Mouse (Mus musculus): ENCODE measurements around the gene Amdhd2. TPM values are rescaled to one million over a fixed set of nuclear protein-coding genes. Genes with fewer than 3 reads are reported as not detected.

Gene Amdhd2
- 10 to 100 TPM; 36.6 to 44.2 TPM for total RNA-seq (2021)
- long read RNA-seq, experiment 1, transcript Amdhd2-201 (11 exons, 1,496 nt): major isoform, 35 of 52 reads
- long read RNA-seq, experiment 1, partial matches to known transcripts: 7 of 52 reads
- long read RNA-seq, experiment 1, other reads (novel, unspliced or antisense): 9 of 52 reads
- long read RNA-seq, experiment 2, transcript Amdhd2-201 (11 exons, 1,496 nt): major isoform, 20 of 28 reads
- long read RNA-seq, experiment 2, partial matches to known transcripts: 2 of 28 reads
- long read RNA-seq, experiment 2, other reads (novel, unspliced or antisense): 5 of 28 reads

DNA sequence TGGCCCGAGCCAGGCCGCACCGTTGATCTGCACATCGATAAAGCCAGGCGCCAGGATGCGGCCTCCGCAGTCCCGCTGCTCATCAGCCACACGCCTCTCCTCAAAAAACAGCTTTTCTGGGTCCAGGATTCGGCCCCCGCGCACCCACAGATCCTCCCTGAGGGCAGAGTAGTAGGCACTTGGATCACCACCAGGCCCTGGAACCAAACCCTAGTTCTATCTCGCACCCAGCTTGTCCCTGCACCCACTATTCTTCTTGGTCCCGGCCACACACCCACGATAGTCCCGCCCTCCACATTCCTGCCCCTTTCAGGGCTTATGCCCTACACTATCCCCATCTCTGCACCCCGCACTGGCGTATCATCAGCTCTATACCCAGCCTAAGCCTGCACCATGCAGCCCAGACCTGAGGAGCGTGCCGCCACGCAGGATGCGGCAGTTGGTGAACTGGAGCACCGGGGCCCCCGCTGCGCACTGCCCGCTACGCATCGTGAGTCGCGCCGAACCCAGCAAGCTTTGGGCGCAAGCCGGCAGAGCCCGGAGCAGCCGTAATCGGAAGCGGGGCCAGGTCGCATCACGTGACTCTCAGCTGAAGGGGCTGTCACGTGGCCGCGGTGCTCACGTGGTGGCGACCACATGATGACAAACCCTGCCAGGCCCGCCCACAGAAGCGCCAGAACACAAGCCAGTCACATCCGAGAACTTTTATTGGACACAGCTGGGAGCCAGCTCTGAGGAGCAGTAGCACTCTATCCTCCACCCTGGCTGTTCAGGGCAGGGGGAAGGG lies at the start of gene Amdhd2:
Gene Amdhd2 (minus strand): TSS at position 591 of the 787 bp plus-strand sequence.
- peak; percentile 98 for DNase-seq

DNA sequence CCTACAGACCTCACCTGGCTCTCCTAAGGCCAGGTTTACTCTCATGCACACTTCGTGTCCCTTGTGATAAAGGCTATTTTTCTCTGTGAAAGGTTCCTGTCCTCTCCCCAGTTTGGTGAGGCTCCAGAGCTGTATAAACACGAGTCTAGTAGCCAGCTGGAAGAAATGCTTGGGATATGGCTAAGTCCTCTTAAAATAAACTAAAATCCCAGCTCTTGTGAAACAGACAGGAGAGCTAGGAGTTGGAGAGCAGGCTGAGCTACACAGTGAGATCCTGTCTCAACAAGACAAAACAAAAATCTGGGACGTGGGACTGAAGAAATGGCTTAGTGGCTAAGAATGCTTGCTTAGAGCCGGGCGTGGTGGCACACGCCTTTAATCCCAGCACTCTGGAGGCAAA lies 49.6 kb upstream of the Amdhd2 start:
- no peak for DNase-seq

DNA sequence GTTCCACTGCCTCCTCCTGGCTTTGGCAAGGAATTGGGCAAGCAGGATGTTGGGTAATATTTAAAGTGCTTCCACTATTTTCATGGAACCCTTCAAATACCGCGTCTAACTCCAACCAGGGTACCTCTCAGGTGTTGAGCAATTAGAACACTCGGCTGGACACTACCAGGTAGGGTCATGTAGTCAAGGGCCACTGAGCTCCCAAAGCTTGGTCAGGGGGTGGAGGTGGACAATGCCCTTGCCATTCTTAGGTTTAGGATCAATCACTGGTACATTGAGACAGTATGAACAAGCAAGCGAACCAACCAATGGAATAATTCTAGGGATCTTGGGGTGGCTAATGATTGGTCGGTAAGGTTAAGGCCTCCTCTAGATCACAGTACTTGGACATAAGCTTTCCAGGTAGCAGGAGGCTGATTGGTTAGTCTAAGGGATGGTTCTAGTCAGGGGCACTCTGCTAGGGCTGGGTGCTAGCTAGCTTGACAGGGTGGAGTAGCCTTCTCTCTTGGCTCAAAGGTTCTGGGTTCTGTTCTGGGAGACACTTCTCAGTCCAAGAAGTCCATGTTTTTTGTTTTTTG lies 49.0 kb upstream of the Amdhd2 start:
- DNase-seq: no peak

DNA sequence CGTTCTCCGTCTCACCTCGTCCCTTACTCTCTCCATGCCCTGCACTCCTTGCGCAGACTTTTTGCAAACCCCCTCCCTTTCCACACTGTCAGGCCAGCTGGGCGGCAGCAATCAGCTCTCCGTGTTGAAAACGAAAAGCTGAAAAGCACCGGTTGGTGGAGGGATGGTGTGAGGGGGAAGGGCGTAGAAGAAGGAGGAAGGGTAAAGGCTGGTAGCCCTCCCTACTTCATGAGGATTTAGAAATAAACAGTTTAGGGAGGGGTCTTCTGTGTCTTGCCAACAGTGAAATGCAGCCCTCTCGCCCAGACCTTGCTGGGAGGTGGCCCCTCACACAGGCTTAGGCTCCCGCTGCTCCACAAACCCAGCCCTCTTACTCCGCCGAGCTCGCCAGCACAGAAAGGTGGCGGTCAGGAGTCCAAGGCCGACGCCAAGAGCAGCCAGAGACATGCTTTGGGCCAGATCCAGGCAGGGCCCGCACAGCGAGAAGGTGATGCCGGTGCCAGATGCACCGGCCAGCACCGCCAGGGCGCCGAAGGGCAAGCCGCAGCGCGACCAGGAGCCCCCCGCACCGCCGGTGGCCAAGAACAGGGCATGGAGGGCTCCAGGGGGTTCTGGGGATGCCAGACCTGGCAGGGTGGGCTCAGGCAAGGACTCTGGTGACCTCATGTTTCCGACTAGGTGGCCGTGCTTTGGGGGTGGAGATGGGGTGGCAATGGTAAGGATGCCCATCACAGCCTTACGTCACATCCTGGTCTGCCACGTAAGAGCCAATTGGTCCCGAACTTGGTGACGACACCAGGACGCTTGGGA lies 48.3 kb upstream of the Amdhd2 start:
- DNase-seq: peak; percentile 78

DNA sequence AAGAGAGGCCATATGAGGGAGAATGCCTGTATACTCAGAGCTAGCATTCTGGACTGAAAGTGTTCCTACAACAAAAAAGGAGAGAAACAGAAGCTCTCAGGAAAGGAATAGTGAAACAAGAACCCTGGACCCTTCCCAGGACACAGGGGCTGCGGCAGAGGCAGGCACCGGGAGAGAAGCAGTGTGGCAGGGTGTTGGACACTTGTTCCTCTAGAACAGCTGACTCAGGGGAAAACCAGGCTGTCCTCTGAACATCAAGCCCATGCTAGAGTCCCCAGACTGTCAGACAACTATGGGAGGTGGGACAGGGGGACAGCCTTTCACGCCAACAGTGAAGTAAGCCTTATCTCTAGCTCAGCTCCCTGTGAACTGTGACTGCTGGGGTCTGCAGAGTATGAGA lies 47.0 kb upstream of the Amdhd2 start:
- no peak for DNase-seq

DNA sequence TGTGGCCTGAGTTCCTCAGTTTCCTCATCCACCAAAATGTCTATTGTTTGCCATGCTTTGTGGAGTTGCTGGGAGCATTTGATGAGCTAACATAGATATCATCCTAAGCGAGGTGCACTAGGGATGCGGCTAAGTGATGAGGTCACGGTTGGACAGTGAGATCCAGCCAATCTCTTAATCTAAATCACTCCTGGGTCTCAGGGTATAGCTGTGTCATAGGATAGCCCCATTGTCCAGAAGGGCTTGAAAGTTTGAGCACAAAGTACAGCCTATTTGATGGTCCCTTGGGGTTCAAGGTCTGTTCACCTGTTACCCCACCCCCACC lies 46.3 kb upstream of the Amdhd2 start:
- no peak for DNase-seq

DNA sequence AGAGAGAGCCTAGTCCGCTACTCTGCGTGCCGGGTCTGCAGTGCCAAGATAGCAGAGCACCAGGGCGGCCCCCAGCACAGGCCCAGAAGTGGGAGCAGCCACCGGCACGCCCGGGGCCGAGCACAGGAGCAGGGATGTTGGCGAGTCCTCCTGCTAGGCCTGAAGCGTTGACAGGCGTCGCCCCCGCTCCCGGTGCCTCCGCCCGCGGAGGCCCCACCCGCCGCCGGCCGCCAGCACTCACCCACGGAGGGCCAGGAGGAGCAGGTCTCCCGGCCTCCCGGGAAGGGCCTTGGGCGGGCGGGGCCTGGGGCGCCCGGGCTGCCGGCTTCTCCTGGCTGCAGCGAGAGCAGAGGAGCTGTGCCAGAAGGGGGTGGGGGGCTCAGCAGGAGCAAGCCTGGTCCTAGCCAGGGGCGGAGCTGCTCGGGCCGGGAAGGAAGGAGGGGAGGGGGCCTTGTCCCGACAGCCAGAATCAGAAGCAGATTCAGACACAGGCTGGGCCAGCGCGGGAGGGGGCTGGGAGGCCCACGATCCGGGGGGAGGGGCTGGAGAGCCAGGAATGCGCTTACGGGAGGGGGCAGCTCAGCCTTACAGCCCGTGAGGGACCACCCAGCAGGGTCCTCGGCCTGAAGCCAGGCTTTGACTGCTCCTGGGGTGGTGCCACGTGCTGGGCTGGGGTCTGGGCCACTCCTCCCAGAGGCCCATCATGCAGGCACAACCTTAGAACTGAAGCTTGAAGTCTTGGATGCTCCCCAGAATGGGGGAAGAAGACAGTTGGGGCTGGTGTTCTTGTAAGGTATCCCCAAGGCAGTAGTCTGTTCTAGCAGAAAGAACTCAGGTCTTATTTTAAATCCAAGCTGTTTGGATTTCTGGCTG lies 45.7 kb upstream of the Amdhd2 start, which contains the start of gene Ntn3:
Gene Ntn3 (minus strand): TSS at position 489 of the 873 bp plus-strand sequence.
- DNase-seq: peak; percentile 75

DNA sequence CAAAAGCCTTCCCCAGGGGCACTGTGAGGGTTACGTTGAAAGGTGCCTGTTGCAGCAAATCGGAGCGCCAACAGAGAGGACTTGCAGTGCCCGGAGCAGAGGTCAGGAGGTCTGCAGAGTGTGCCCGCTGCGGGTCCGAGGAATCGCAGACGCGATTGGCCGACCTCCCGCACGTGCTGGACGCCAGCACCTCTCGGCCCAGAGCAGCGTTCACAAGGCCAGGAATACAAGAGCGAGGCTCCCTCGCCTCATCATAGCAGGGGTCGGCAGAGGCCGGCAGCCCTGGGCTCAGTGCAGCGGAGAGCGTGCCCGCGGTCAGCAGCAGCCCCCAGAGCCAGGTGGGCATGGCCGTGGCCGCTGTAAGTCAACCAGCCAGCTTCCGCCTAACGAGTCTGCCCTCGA lies 45.1 kb upstream of the Amdhd2 start:
- DNase-seq: peak; percentile 56

DNA sequence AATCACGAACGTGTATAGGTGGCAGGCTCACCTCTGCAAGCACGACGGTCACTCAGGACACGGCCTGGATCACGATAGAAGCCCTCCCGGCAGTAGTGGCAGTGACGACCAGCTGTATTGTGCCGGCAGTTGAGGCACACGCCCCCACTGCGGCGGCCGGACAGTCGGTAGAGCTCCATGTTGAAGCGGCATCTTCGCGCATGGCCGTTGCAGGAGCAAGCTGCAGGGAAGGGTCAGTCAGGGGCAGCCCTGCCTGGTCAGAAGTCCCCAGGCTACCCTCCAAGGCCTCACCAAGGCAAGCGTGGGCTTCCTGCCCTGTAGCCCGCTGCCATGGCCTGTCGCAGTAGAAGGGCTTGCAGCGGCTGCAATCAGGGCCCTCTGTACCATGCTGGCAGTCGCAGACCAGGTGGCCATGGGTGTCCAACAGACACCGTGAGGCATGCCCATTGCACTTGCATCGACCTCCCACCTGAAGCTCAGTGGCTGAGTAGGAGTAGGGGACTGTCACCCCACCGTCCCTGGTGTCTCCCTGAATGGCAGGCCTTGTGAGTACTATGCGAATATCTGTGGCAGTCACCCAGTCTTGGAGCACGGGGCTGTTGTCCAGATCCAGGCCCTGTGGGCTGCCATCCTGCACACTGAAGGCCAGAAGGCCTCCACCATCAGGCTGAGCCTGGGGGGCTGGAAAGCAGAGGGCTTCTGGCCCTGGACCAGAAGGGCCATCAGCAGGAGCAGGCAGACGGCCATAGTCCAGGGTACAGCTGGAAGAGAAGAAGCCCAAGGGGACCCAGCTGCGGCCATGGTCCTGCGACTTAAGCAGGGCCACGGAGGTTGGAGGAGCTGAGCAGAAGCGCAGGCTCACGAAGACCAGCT lies 44.4 kb upstream of the Amdhd2 start:
- no peak for DNase-seq

DNA sequence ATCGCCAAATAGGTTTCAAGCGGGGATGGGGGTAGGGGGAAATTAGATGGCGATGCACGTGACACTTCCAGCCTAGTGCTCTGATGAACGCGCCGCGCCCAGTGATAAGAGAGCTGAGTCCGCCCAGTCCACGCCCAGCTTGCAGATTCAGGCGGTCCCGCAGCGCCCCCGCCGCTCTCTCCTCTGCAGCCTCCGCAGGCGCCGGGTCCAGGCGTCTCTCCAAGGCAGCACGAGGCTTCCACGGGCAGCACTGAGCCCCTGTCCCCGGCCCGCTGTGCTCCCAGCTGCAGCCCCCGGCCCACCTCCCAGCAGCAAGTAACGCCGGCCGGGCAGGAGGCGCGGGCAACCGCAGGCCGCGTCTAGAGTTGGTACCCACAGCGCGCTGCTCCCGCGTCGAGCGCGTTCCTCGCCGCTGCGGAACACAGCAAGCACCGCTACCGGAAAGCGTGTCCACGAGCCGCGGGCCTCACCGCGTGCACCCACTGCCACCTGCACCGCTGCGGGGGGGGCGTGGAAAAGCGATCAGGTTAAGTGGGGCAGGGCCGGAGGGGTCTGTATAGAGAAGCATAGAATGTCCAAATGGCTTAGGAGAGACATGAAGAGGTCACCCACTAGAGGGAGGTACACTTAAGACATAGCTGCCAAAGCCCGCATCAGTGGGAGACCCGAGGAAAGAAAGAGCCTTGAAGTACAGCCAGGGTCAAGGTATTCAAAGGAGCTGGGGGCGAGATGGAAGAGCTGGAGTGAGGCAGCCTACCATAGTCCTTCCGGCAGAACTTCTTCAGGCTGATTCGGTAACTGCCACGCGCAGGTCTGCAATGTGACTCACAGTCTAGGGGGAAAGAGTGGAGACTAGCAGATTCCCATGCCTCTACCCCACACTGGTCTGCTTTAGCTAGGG lies 43.1 kb upstream of the Amdhd2 start:
- peak; percentile 65 for DNase-seq

DNA sequence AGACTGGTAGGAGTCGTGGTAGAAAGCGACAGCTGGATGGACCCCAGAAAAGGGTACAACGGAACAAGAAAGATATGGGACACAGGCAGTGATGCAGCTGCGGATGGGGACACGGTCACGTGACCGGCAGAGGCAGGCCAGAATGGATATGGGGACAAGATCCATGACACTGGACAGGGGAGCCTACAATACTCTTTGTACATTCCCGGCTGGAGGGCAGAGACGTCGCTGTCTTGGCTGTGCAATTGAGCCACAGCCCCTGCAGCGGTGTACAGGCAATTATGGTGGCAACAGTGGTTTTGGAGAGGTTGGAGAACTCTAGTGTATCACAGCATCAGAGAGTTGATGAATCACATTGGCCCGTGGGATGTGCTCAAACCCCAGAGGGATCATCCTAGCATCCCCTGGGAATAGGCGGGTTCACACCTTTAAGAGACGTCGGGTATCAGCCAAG lies 42.4 kb upstream of the Amdhd2 start:
- DNase-seq: peak; percentile 61

DNA sequence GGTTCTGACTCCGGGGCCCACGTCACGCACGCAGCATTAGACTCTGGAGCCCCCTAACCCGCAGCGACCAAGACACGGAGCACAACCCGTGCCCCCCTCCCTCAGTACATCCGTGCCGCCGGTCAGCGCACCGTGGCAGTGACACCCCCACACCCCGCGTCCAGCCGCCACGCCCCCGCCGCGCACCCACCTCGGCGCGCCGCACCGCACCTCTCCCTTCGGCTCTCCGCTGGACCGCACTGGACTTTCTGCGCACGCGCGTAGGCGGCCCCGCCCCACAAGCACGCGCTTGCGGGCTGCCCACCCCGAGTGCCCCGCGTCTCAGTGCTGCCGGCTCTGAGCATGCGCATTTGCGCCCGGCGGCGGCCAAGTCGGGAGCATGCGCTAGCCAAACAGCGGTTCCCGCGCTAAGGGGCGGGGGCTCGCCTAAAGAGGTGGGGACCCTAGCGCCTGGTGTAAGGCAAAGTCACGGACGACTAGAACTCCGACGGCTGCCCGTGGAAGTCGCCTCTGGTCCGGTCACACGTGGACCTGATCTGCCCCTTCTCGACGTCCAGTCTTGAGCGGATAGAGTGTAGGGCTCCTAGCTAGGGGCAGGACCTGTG lies 41.8 kb upstream of the Amdhd2 start, which contains the start of gene Tbc1d24:
Gene Tbc1d24 (minus strand): TSS at position 279 of the 605 bp plus-strand sequence.
- DNase-seq: peak; percentile 95

DNA sequence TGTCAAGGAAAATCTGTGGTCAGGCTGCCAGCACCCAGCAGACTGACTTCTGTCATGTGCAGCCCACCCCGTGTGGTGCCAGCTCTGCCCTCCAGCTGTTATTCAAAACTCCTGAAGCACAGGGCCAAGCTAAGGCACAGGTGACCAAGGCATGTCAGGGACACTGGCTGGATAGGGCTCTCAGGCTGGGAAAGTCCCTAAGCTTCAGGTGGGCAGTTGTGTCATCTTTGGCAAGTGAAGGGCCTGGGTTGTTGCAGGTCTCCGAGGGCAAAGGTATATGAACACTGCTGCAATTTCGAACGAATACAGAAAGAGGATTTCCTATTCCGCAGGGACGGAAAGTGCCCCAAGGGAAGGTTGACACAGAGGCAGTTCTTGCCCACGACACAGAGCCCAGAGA lies 41.3 kb upstream of the Amdhd2 start:
- DNase-seq: peak; percentile 61

DNA sequence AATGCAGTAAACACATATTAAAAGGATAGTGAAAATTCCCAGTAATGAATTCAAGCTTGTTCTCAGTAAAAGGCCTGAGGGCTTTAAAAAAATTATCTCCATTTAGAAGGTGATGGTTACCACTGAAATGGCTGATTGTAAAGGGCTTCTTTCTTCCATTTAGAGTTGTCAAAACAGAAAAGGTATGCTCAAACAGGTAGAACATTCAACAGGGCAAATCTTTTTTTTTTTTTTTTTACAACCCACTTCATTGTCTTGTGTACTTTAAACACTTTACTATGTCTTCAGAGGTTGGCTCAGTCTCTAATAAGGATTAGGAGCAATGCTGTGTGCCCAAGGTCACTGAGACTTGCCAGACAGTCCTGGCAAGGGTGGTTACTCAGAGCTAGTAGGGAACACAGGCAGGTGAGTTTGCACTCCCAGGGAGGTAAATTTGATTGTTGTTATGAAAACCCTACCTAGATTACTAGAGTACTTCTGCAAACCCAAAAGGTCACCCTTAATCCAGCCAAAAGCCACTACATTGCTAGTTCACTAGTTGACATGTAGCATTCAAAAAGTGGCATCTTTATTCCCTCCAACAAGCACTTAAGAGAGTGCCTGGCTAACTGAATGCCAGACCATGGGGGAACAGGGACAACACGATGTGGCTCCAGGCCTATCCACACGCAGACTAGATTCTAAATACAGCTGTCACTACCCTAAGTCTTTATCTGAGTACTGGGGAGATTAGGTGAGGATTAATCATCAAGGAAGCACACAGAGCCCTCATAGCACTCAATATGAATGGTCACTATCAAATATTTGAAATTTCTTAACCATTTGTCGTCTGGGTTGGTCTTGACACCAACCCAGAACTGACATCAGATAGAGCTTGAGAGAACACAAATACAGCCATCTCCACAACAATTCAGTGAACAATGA lies 40.3 kb upstream of the Amdhd2 start:
- DNase-seq: peak; percentile 51

DNA sequence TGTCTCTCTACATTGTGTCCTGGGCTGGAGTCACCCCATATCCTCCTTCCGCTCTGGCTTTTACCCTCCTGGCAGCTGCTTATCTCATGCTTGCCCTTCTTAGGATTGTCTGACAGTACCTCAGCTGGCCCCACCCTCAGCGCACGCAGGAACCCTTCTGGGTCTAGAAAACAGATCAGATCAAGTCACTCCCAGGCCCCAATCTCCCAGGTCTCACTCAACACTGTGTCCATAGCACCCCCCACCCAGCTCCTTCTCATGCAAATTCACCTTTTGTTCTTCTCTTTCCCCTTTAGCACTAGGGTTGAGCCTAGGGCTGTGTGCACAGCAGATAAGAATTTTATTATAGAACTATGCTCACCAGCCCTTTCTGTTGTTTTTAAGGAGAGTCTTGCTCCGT lies 39.5 kb upstream of the Amdhd2 start:
- no peak for DNase-seq

DNA sequence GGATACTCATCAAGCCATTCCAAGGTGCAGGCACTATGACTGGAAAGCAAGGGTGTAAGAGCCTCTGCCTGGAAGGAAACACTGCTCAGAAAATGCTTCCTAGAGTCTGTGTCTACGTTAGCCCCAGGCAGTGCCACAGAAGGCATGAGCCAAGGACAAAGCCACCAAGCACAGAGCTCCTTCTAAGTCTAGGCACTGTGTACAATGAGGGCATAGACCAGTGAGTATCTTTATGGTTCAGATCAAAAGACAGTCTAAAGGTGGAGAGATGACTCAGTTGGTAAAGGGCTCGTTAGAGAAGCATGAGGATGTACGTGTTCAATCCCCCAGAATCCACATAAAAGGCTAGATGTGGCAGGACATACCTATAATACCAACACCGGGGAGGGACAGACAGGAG lies 37.5 kb upstream of the Amdhd2 start:
- no peak for DNase-seq

DNA sequence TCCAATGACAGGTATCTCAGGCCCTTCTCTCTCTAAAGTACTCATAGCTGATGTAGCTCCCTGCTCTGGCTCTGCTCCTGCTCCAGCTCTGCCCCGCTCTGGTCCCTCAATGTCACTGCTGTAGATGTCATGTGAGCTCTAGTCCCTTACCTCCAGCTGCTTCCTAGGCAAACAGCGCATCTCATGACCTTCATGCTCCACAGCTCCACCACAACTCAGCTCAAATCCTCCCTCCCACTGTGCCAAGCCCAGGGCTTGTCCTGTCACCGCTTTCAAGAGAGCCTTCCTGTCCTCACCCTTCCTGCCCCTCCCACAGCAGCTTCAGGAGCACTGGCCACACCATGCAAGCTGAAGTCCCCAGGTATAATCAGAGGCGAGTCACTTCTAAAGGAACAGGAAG lies 36.2 kb upstream of the Amdhd2 start:
- no peak for DNase-seq

DNA sequence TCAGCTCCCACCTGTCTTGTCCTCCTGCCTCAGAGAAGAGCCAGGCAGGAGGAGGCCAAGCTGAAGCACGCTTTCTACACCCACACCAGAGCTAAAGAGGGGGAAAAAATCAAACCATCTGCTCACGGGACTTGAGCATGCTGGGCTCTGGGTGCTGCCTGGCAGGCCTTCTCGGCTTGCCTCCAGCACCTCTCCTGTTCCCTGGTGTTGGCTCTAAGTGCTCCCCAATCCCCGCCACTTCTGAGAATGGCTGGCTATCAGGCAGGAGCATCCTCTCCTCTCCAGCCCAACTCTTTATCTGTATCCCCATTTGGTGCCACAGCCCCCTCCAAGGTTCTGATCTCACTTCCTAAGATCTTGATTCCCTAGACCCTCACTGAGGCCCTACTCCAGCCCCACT lies 35.7 kb upstream of the Amdhd2 start:
- DNase-seq: no peak

All from adrenal gland, postnatal 10 days (tissue).